Mouse (Mus musculus): ENCODE measurements around the gene Slc25a22.

Gene Slc25a22

GRCm38 (mm10) chr7:141437178-141438120 lies at the start of gene Slc25a22:
Gene Slc25a22 (minus strand): TSS chr7:141437892.
- DNase-seq (ENCODE audit: low read depth, low spot score) = no peak

- no peak for DNase-seq (ENCODE audit: low read depth, low spot score)
Observed at GRCm38 (mm10) chr7:141487141-141487540, 49.4 kb upstream of the Slc25a22 start.

GRCm38 (mm10) chr7:141486239-141486638 lies 48.5 kb upstream of the Slc25a22 start:
- DNase-seq (ENCODE audit: low read depth, low spot score) = no peak

GRCm38 (mm10) chr7:141485606-141486005 lies 47.9 kb upstream of the Slc25a22 start:
- no peak for DNase-seq (ENCODE audit: low read depth, low spot score)

GRCm38 (mm10) chr7:141485186-141485585 lies 47.5 kb upstream of the Slc25a22 start:
- DNase-seq (ENCODE audit: low read depth, low spot score) = no peak

GRCm38 (mm10) chr7:141484186-141485120 lies 46.8 kb upstream of the Slc25a22 start:
- no peak for DNase-seq (ENCODE audit: low read depth, low spot score)

- DNase-seq (ENCODE audit: low read depth, low spot score) = no peak
Observed at GRCm38 (mm10) chr7:141483114-141483653, 45.5 kb upstream of the Slc25a22 start.

- no peak for DNase-seq (ENCODE audit: low read depth, low spot score)
Observed at GRCm38 (mm10) chr7:141482531-141483024, 44.9 kb upstream of the Slc25a22 start.

GRCm38 (mm10) chr7:141481498-141482401 lies 44.1 kb upstream of the Slc25a22 start:
- DNase-seq (ENCODE audit: low read depth, low spot score) = peak; percentile 61

GRCm38 (mm10) chr7:141480842-141481497 lies 43.3 kb upstream of the Slc25a22 start:
- DNase-seq (ENCODE audit: low read depth, low spot score) = peak; percentile 63

GRCm38 (mm10) chr7:141478270-141478748 lies 40.6 kb upstream of the Slc25a22 start:
- DNase-seq (ENCODE audit: low read depth, low spot score) = no peak

GRCm38 (mm10) chr7:141477578-141478269 lies 40.0 kb upstream of the Slc25a22 start:
- no peak for DNase-seq (ENCODE audit: low read depth, low spot score)

GRCm38 (mm10) chr7:141476981-141477370 lies 39.3 kb upstream of the Slc25a22 start:
- no peak for DNase-seq (ENCODE audit: low read depth, low spot score)

GRCm38 (mm10) chr7:141476226-141476980 lies 38.7 kb upstream of the Slc25a22 start:
- no peak for DNase-seq (ENCODE audit: low read depth, low spot score)

GRCm38 (mm10) chr7:141475805-141476158 lies 38.1 kb upstream of the Slc25a22 start:
- no peak for DNase-seq (ENCODE audit: low read depth, low spot score)

GRCm38 (mm10) chr7:141475011-141475804 lies 37.5 kb upstream of the Slc25a22 start, which contains the start of the genes Polr2l and Tspan4:
Gene Polr2l (minus strand): TSS chr7:141475132.
Gene Tspan4 (plus strand): TSS chr7:141475240.
- peak; percentile 76 for DNase-seq (ENCODE audit: low read depth, low spot score)

- no peak for DNase-seq (ENCODE audit: low read depth, low spot score)
Observed at GRCm38 (mm10) chr7:141474160-141474559, 36.5 kb upstream of the Slc25a22 start.

GRCm38 (mm10) chr7:141472763-141473162 lies 35.1 kb upstream of the Slc25a22 start:
- no peak for DNase-seq (ENCODE audit: low read depth, low spot score)
